8 mouse cellular contexts compared by ENCODE assay signal in the genomic region with DNA sequence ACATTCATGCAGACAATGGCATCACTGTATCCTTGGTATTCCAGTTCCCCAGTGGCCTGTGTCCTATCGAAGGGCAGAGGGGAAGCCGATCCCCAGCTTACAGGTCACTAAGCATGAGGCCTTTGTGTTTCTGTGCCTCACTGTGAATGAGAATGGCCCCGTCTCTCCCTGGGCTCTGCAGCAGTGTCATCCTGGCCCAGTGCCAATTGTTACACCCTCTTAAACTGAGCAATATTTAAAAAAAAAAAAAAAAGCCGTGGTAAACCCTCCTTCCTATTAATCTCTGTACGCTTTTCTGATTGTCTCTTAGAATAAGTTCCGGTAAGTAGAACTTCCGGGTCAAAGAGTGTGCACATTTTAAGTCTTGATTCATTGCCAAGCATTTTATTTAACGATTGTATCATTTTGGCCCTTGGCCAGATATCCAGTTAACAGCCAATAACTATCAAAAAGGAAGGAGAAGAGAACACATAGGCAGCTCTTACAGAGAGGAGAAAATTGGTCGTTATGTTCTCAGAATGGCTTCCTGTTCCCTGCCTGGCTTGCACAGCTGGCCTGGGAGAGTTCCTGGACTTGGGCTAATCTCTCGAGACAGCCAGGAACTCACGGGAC.
A peak's percentile ranks its signal among the peaks of the same experiment; 100 is the strongest.
DNase-seq lines count a peak whose midpoint lies in the region; ATAC-seq lines count a peak whose summit lies in the region.
"Had no signal": no experiment of that assay in that cellular context is flagged by ENCODE, and none has a peak within 500 bp of the region (broad histone marks: within the 10 kb centered on the region; RNA-seq: fewer than 3 reads in every experiment).

No protein-coding gene starts in this region.

- 0 out of 2 replicates have a peak, but pooled peaks cover 15% of the 10 kb centered on the region for H3K36me3 ChIP-seq in embryonic facial prominence, embryonic 15.5 days
- H3K36me3 ChIP-seq in heart, embryonic 16.5 days (ENCODE audit: control insufficient read depth, insufficient read depth) = peaks cover 6% of the 10 kb centered on the region
- H3K36me3 ChIP-seq in neural tube, embryonic 12.5 days = peaks cover 47% of the 10 kb centered on the region

- no peak overlapping the region for H3K4me3 ChIP-seq in embryonic facial prominence, embryonic 15.5 days (replicated peaks)
- H3K4me3 ChIP-seq in heart, embryonic 16.5 days (ENCODE audit: low read length) = no peak overlapping the region
- no peak overlapping the region for H3K4me3 ChIP-seq in neural tube, embryonic 12.5 days
- H3K4me3 ChIP-seq: limb, embryonic 15.5 days had no signal

- no peaks in the 10 kb centered on the region for H3K9me3 ChIP-seq in embryonic facial prominence, embryonic 15.5 days (replicated peaks)
- no peaks in the 10 kb centered on the region for H3K9me3 ChIP-seq in heart, embryonic 16.5 days (replicated peaks; ENCODE audit: control insufficient read depth, low read length)
- H3K9me3 ChIP-seq in neural tube, embryonic 12.5 days = no peaks in the 10 kb centered on the region
- H3K9me3 ChIP-seq: limb, embryonic 15.5 days had no signal

- ATAC-seq in embryonic facial prominence, embryonic 15.5 days (ENCODE audit: insufficient number of reproducible peaks, low FRiP score, low TSS enrichment, low read depth) = peak; percentile 52; the same call in 1 of the 2 replicates
- peak; percentile 71 for ATAC-seq in heart, embryonic 16.5 days (replicated peaks; ENCODE audit: extremely low read depth, insufficient read depth, low FRiP score)
- ATAC-seq in neural tube, embryonic 12.5 days (ENCODE audit: low FRiP score, low read depth) = peak; percentile 65

- 36% methylated on average over 11 of the region's 11 CpGs for WGBS in embryonic facial prominence, embryonic 15.5 days
- WGBS in heart, embryonic 16.5 days = 22% methylated on average over 11 of the region's 11 CpGs
- 35% methylated on average over 11 of the region's 11 CpGs for WGBS in neural tube, embryonic 12.5 days

- peaks cover 6% of the 10 kb centered on the region; the same call in 1 of the 2 replicates for H3K4me1 ChIP-seq in embryonic facial prominence, embryonic 15.5 days
- peaks cover 23% of the 10 kb centered on the region for H3K4me1 ChIP-seq in heart, embryonic 16.5 days (ENCODE audit: control insufficient read depth, insufficient read depth, low read length)
- peaks cover 9% of the 10 kb centered on the region for H3K4me1 ChIP-seq in neural tube, embryonic 12.5 days

- peak; percentile 24 for DNase-seq in right cerebral cortex, postnatal 4 days
- no peak for DNase-seq in right cerebral cortex, postnatal 25 days
- DNase-seq in kidney, postnatal 14 days = peak; percentile 66
- no peak for DNase-seq in frontal cortex, postnatal 10 days (ENCODE audit: low spot score in 2 of 2)

- H3K9ac ChIP-seq in embryonic facial prominence, embryonic 15.5 days = no peak overlapping the region
- H3K9ac ChIP-seq in heart, embryonic 16.5 days (ENCODE audit: low read length) = no peak overlapping the region
- no peak overlapping the region for H3K9ac ChIP-seq in neural tube, embryonic 12.5 days
- H3K9ac ChIP-seq: limb, embryonic 15.5 days had no signal

- no peak overlapping the region for H3K4me2 ChIP-seq in embryonic facial prominence, embryonic 15.5 days (replicated peaks)
- H3K4me2 ChIP-seq in heart, embryonic 16.5 days (ENCODE audit: low read depth, low read length) = no peak overlapping the region
- H3K4me2 ChIP-seq in neural tube, embryonic 12.5 days (replicated peaks) = no peak overlapping the region
- H3K4me2 ChIP-seq: limb, embryonic 15.5 days had no signal

- H3K27me3 ChIP-seq in embryonic facial prominence, embryonic 15.5 days = no peaks in the 10 kb centered on the region
- no peaks in the 10 kb centered on the region for H3K27me3 ChIP-seq in heart, embryonic 16.5 days (ENCODE audit: control insufficient read depth, insufficient read depth, low read length)
- no peaks in the 10 kb centered on the region for H3K27me3 ChIP-seq in neural tube, embryonic 12.5 days (replicated peaks)
- H3K27me3 ChIP-seq: limb, embryonic 15.5 days had no signal

- peak overlapping the region; percentile 39; the same call in 1 of the 2 replicates for H3K27ac ChIP-seq in embryonic facial prominence, embryonic 15.5 days (replicated peaks)
- H3K27ac ChIP-seq in heart, embryonic 16.5 days (ENCODE audit: low read length) = peak overlapping the region; percentile 78
- no peak overlapping the region for H3K27ac ChIP-seq in neural tube, embryonic 12.5 days
- H3K27ac ChIP-seq: limb, embryonic 15.5 days had no signal

Comparison
In these comparisons a context has a peak if more than half of its experiments do, and no peak if none do; other contexts are left out.
1. DNase-seq: peak in right cerebral cortex, postnatal 4 days (single experiment) and kidney, postnatal 14 days (single experiment); none in right cerebral cortex, postnatal 25 days (single experiment) and frontal cortex, postnatal 10 days (0 of 2).
2. Peak in every context shown above with its lines, with median percentiles within 50 percentile points of each other: ATAC-seq.